Mouse (Mus musculus) spleen, postnatal 14 days (tissue): ENCODE results near the gene Ppp1r14b.

ENCODE experiments used
- DNase-seq, 2 experiments: peaks; one replicate each; pipeline ENCODE4 v3.0.0; 2021 to 2022; ENCODE audit warnings: low spot score in 2 of 2

Ppp1r14b gene

GRCm38 (mm10) chr19:6942764-6943163 lies 32.0 kb upstream of the Ppp1r14b start:
- DNase-seq, result no peak

GRCm38 (mm10) chr19:6943709-6944108 lies 31.1 kb upstream of the Ppp1r14b start:
- DNase-seq, result no peak

- no peak for DNase-seq
Measured at GRCm38 (mm10) chr19:6947742-6948141, 27.0 kb upstream of the Ppp1r14b start.

GRCm38 (mm10) chr19:6948186-6948585 lies 26.6 kb upstream of the Ppp1r14b start:
- no peak for DNase-seq

GRCm38 (mm10) chr19:6949532-6949931 lies 25.2 kb upstream of the Ppp1r14b start:
- DNase-seq, result no peak

- no peak for DNase-seq
Measured at GRCm38 (mm10) chr19:6949951-6950350, 24.8 kb upstream of the Ppp1r14b start.

GRCm38 (mm10) chr19:6950613-6951153 lies 24.1 kb upstream of the Ppp1r14b start:
- no peak for DNase-seq

GRCm38 (mm10) chr19:6951381-6951968 lies 23.3 kb upstream of the Ppp1r14b start:
- DNase-seq, result peak; percentile 57 to 70

GRCm38 (mm10) chr19:6951994-6952711 lies 22.6 kb upstream of the Ppp1r14b start:
- peak in 1 of 2 experiments; percentile 47 for DNase-seq

GRCm38 (mm10) chr19:6952712-6953037 lies 22.1 kb upstream of the Ppp1r14b start:
- DNase-seq, result no peak

- peak in 1 of 2 experiments; percentile 38 for DNase-seq
Measured at GRCm38 (mm10) chr19:6954046-6954445, 20.7 kb upstream of the Ppp1r14b start.

- DNase-seq, result no peak
Measured at GRCm38 (mm10) chr19:6955424-6955823, 19.3 kb upstream of the Ppp1r14b start.

- DNase-seq, result no peak
Measured at GRCm38 (mm10) chr19:6956461-6956860, 18.3 kb upstream of the Ppp1r14b start.

GRCm38 (mm10) chr19:6968491-6969271 lies 6.1 kb upstream of the Ppp1r14b start:
- no peak for DNase-seq

- no peak for DNase-seq
Measured at GRCm38 (mm10) chr19:6969291-6969664, 5.5 kb upstream of the Ppp1r14b start.

GRCm38 (mm10) chr19:6969665-6970381 lies 4.9 kb upstream of the Ppp1r14b start:
- DNase-seq, result peak; percentile 54 to 68

- DNase-seq, result no peak
Measured at GRCm38 (mm10) chr19:6970460-6971085, 4.2 kb upstream of the Ppp1r14b start.

- no peak for DNase-seq
Measured at GRCm38 (mm10) chr19:6971644-6972043, 3.1 kb upstream of the Ppp1r14b start.

GRCm38 (mm10) chr19:6972247-6972917 lies 2.4 kb upstream of the Ppp1r14b start:
- DNase-seq, result no peak

GRCm38 (mm10) chr19:6973581-6974190 lies 1.1 kb upstream of the Ppp1r14b start:
- no peak for DNase-seq
